Mouse (Mus musculus): ENCODE data around the gene Phlpp1.

- TF ChIP-seq POLR2A (IDR thresholded peaks at IDR 0.05; ENCODE audit: low read depth, low read length) (no peak), USF1 (IDR thresholded peaks at IDR 0.05; ENCODE audit: low read depth, low read length) (no peak), POLR2AphosphoS2 (IDR thresholded peaks at IDR 0.05; ENCODE audit: low read depth, low read length) (no peak), GABPA (IDR thresholded peaks at IDR 0.05; ENCODE audit: insufficient replicate concordance, low read depth, low read length) (no peak), CTCF (conservative IDR thresholded peaks at IDR 0.05 in 1 of 2, IDR thresholded peaks at IDR 0.05 in 1 of 2; ENCODE audit: low read depth in 2 of 2, low read length in 2 of 2) (no peak), EP300 (IDR thresholded peaks at IDR 0.05; ENCODE audit: low read length) (no peak), CHD2 (IDR thresholded peaks at IDR 0.05; ENCODE audit: low read length) (no peak), SIN3A (IDR thresholded peaks at IDR 0.05; ENCODE audit: low read length) (no peak), UBTF (IDR thresholded peaks at IDR 0.05; ENCODE audit: low read depth, low read length) (no peak), ZKSCAN1 (IDR thresholded peaks at IDR 0.05; ENCODE audit: borderline replicate concordance, low read depth, low read length) (no peak), NELFE (IDR thresholded peaks at IDR 0.05; ENCODE audit: low read depth, low read length) (no peak), MEF2A (IDR thresholded peaks at IDR 0.05; ENCODE audit: borderline replicate concordance, low read depth, low read length) (no peak), MAX (IDR thresholded peaks at IDR 0.05; ENCODE audit: low read length) (no peak)
These were observed 45.0 kb upstream of the Phlpp1 start for GRCm38 (mm10) chr1:106126601-106127000.

Measured in CH12.LX (cell line).